Mouse (Mus musculus): Measurements from ENCODE around the gene Tatdn2. TPM values are rescaled to one million over a fixed set of nuclear protein-coding genes. Genes with fewer than 3 reads are reported as not detected.
A peak's percentile ranks its signal among the peaks of the same experiment; 100 is the strongest.

The Tatdn2 gene
- total and polyA plus RNA-seq, 3 experiments: 17.3 to 71.9 (median 66.7) TPM

DNA sequence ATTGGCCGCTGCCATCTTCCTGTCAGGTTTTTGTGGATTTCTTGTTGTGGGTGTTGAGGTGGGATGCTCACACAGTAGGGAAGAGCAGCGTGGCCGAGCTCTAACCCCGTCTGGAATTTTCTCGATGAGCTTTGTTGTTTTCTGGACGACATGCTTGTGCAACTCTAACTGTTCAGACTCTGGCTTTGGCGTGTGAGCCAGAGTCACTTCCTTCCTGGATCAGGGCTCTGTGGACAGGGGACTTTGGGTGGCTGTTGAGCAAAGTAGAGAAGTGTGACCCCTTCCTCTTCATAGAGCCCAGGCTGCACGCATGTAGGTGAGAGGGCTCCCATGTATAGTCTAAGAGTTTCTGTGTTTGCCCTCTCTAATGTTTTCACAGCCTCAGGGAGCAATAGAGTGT, 42.7 kb upstream of the Tatdn2 start:
- peaks cover 20% of the 10 kb centered on the region for H3K4me1 ChIP-seq (ENCODE audit: control insufficient read depth, insufficient read depth, low read length)
- peak overlapping the region; percentile 70 for H3K27ac ChIP-seq
- no peak overlapping the region for H3K9ac ChIP-seq (ENCODE audit: low read depth, low read length)
- intact Hi-C loops (cut with DNase I): no loop called here
- peak in 1 of 2 experiments; percentile 45 for DNase-seq
- no peaks in the 10 kb centered on the region for H3K79me2 ChIP-seq (replicated peaks; ENCODE audit: control insufficient read depth, insufficient read depth, low read length)
- WGBS: 40% methylated on average over 8 of the region's 8 CpGs
- TF ChIP-seq POLR2A (IDR thresholded peaks at IDR 0.05; ENCODE audit: insufficient read depth, low read depth, low read length) (no peak), EP300 (IDR thresholded peaks at IDR 0.05; ENCODE audit: insufficient read depth, low read depth, low read length) (no peak), CTCF (IDR thresholded peaks at IDR 0.05) (no peak)
- H3K4me3 ChIP-seq: no peak overlapping the region
- H3K27me3 ChIP-seq (ENCODE audit: control insufficient read depth, insufficient read depth, low read length): no peaks in the 10 kb centered on the region
- no peaks in the 10 kb centered on the region for H3K36me3 ChIP-seq (ENCODE audit: control insufficient read depth, insufficient read depth, low read length)

DNA sequence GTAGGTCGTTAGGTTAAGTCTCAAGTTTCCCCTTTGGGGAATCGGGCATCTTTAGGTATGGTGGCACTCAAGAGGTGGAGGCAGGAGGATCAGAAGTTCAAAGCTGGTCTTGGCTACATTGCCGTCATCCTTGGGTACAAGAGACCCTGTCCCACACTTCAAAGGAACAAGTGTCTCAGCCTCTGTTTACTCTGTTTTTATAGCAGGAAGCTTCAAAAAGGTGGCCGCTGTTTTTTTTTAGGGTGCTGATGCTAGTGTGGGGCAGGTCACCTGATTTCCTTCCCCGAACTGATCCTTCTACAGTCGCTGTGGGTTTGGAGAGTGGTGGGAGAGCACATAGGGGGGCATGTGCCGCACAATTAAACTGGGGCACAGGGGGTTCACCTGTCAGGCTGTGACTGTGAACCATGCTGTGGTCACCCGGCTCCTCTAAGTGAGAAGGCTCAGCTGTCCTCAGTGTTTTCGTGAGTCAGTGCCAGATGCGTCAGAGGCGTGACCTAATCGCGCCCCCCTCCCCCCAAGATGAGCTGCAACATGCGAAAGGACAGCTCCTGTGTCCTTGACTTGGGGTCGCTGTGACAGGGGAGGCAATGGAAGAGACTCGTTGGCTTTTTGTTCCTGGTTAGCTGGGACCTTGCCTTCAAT, 42.0 kb upstream of the Tatdn2 start:
- no peaks in the 10 kb centered on the region for H3K79me2 ChIP-seq (replicated peaks; ENCODE audit: control insufficient read depth, insufficient read depth, low read length)
- H3K36me3 ChIP-seq (ENCODE audit: control insufficient read depth, insufficient read depth, low read length): no peaks in the 10 kb centered on the region; the same call in 1 of the 2 replicates
- H3K27ac ChIP-seq: peak overlapping the region; percentile 70
- H3K4me3 ChIP-seq: no peak overlapping the region
- H3K4me1 ChIP-seq (ENCODE audit: control insufficient read depth, insufficient read depth, low read length): peaks cover 21% of the 10 kb centered on the region
- DNase-seq: no peak
- no peak for TF ChIP-seq POLR2A (IDR thresholded peaks at IDR 0.05; ENCODE audit: insufficient read depth, low read depth, low read length)
- TF ChIP-seq EP300 (IDR thresholded peaks at IDR 0.05; ENCODE audit: insufficient read depth, low read depth, low read length): no peak
- no peak for TF ChIP-seq CTCF (IDR thresholded peaks at IDR 0.05)
- intact Hi-C loops (cut with DNase I): no loop called here
- WGBS: 79% methylated on average over 16 of the region's 16 CpGs
- H3K27me3 ChIP-seq (ENCODE audit: control insufficient read depth, insufficient read depth, low read length): no peaks in the 10 kb centered on the region
- no peak overlapping the region for H3K9ac ChIP-seq (ENCODE audit: low read depth, low read length)

DNA sequence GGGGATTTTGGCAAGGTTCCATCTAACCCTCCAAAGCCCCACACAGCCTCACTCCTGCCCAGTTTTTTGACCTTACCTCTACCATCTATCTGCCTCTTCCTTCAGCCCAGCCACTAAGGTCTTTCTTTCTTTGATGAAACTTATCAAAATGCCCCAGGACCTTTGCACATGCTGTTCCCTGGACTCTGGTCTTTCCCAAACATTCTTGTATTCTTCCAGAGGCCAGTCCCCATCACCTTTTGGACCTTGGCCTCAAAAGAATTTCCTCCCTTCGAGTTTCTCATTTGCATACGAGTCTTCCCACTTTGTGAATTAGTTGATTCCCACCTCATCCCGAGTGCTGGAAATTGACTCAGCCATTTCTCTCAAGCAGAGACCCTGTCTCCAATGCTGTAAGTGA, 41.4 kb upstream of the Tatdn2 start:
- no peaks in the 10 kb centered on the region for H3K79me2 ChIP-seq (replicated peaks; ENCODE audit: control insufficient read depth, insufficient read depth, low read length)
- WGBS: 98% methylated on average over 3 of the region's 3 CpGs
- no peak for DNase-seq
- H3K9ac ChIP-seq (ENCODE audit: low read depth, low read length): no peak overlapping the region
- H3K4me3 ChIP-seq: no peak overlapping the region
- H3K4me1 ChIP-seq (ENCODE audit: control insufficient read depth, insufficient read depth, low read length): peaks cover 23% of the 10 kb centered on the region
- intact Hi-C loops (cut with DNase I): no loop called here
- H3K27ac ChIP-seq: no peak overlapping the region
- TF ChIP-seq POLR2A (IDR thresholded peaks at IDR 0.05; ENCODE audit: insufficient read depth, low read depth, low read length) (no peak), CTCF (IDR thresholded peaks at IDR 0.05) (no peak), EP300 (IDR thresholded peaks at IDR 0.05; ENCODE audit: insufficient read depth, low read depth, low read length) (no peak)
- no peaks in the 10 kb centered on the region for H3K27me3 ChIP-seq (ENCODE audit: control insufficient read depth, insufficient read depth, low read length)
- H3K36me3 ChIP-seq (ENCODE audit: control insufficient read depth, insufficient read depth, low read length): no peaks in the 10 kb centered on the region; the same call in 1 of the 2 replicates

DNA sequence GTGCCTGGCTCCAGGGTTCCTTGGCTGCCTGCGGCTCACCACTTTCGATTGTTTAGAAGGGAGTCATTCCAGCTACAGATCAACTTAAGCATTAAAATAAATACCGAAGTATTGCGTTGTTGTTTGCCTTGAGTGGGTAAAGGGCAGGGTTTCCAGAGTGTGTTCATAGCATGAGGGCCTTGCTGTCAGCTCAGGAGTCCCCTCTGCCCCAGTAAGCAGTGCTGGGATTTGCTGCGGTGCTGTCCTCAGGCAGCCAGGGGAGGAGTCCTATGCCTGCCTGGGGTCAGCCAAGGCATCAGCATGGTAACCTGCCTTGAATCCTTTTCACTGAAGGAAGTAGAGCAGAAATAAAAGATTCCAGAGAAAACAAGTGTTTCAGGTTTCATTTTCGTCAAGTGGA, 40.0 kb upstream of the Tatdn2 start:
- DNase-seq: no peak
- intact Hi-C loops (cut with DNase I): no loop called here
- Histone ChIP-seq H3K4me1 (ENCODE audit: control insufficient read depth, insufficient read depth, low read length) (peaks cover 33% of the 10 kb centered on the region), H3K9ac (ENCODE audit: low read depth, low read length) (no peak overlapping the region), H3K4me3 (no peak overlapping the region), H3K36me3 (ENCODE audit: control insufficient read depth, insufficient read depth, low read length) (no peaks in the 10 kb centered on the region; the same call in 1 of the 2 replicates), H3K27me3 (ENCODE audit: control insufficient read depth, insufficient read depth, low read length) (no peaks in the 10 kb centered on the region), H3K79me2 (replicated peaks; ENCODE audit: control insufficient read depth, insufficient read depth, low read length) (no peaks in the 10 kb centered on the region), H3K27ac (peak overlapping the region; percentile 38)
- WGBS: 74% methylated on average over 6 of the region's 6 CpGs
- TF ChIP-seq CTCF (IDR thresholded peaks at IDR 0.05) (no peak), POLR2A (IDR thresholded peaks at IDR 0.05; ENCODE audit: insufficient read depth, low read depth, low read length) (no peak), EP300 (IDR thresholded peaks at IDR 0.05; ENCODE audit: insufficient read depth, low read depth, low read length) (no peak)

DNA sequence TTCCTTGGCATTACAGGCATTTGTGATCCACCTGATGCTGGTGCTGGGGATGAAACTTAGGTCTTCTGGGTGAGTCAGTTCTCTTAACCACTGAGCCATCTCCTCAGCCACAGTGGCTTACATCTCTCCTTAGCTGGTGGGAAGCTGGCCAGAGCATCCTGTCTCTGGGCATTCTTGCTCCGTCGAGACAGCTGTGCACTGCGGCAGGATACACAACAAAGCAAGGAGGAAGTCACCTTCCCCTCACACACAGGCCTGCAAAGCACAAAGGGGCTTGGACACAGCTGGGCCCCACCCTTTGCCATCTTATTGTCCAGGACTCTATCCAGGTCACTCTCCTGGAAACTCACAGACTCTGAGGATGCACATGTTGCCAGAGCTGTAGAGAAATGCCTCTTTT, 38.6 kb upstream of the Tatdn2 start:
- H3K36me3 ChIP-seq (ENCODE audit: control insufficient read depth, insufficient read depth, low read length): no peaks in the 10 kb centered on the region; the same call in 1 of the 2 replicates
- intact Hi-C loops (cut with DNase I): loop anchor here (2.0 kb wide), 1 partner anchor 19 kb away; the partner anchor contains the start of gene Irak2

More for the DNA sequence above, 38.6 kb upstream of the Tatdn2 start:
- Histone ChIP-seq H3K27me3 (ENCODE audit: control insufficient read depth, insufficient read depth, low read length) (no peaks in the 10 kb centered on the region), H3K4me1 (ENCODE audit: control insufficient read depth, insufficient read depth, low read length) (peaks cover 33% of the 10 kb centered on the region), H3K27ac (peak overlapping the region; percentile 70), H3K4me3 (no peak overlapping the region), H3K79me2 (replicated peaks; ENCODE audit: control insufficient read depth, insufficient read depth, low read length) (no peaks in the 10 kb centered on the region), H3K9ac (ENCODE audit: low read depth, low read length) (no peak overlapping the region)
- WGBS: 29% methylated on average over 3 of the region's 3 CpGs
- TF ChIP-seq EP300 (IDR thresholded peaks at IDR 0.05; ENCODE audit: insufficient read depth, low read depth, low read length) (peak; percentile 88; the same call in 1 of the 2 replicates), CTCF (IDR thresholded peaks at IDR 0.05) (no peak), POLR2A (IDR thresholded peaks at IDR 0.05; ENCODE audit: insufficient read depth, low read depth, low read length) (peak; percentile 37; the same call in 1 of the 2 replicates)
- peak in 1 of 2 experiments; percentile 65 for DNase-seq
